Mouse (Mus musculus): ENCODE measurements around the gene Ptx3. TPM values are rescaled to one million over a fixed set of nuclear protein-coding genes. Genes with fewer than 3 reads are reported as not detected.

Gene Ptx3
- total RNA-seq, 2 experiments from 2014 or later, result 7.9 to 10.8 TPM

Other genes with a start within 250 kb of the Ptx3 start
- gene Veph1, start 76.9 kb downstream of the Ptx3 start, total RNA-seq (2021), result under 1 TPM in 1 of 2 experiments, not detected in 1; 0.05 TPM